Mouse (Mus musculus) embryonic stem cell, embryonic (primary cell): ENCODE measurements around the gene Cachd1.

Source experiments
- CTCF ChIA-PET, 4 experiments: fragments of 300-600 bp in 2 of 4; fragments of 350-600 bp in 2 of 4; sonication (Branson Sonifier 250); formaldehyde crosslinking; loops; one replicate each; lab custom pipeline; 2022; ENCODE audit warnings: inconsistent platforms in 2 of 4; lab: Charles Lee
- POLR2A ChIA-PET, 4 experiments: fragments of 300-600 bp in 2 of 4; fragments of 350-600 bp in 2 of 4; sonication (Branson Sonifier 250); formaldehyde crosslinking; loops; one replicate each; lab custom pipeline; 2022; ENCODE audit warnings: antibody characterized with exemption in 4 of 4, inconsistent platforms in 1 of 4; lab: Charles Lee

Gene Cachd1

DNA sequence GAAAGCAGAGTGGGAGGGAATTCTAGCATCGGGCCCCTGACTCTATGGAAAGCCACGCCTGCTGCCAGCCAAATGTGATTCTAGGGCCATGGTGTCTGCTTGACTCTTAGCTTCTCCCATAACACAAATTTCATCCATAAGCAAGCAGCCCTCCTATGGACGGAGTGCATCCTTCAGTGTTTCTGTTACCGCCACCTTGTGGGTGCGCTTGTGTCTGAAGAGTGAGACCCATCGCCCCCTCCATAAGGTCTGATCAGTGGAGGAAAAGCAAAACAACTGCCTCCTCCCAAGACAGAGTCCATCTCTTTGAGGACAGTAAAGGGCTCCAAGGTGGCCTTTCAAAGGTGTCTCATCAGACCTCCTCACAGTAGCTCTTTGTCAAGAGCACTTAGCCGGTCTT is 201.0 kb downstream of the Cachd1 start:
- ChIA-PET POLR2A (interaction anchor here in 1 of 4 experiments (0.7 to 1.3 kb wide), 6 partner anchors 16 to 255 kb away, joined by 3 to 10 read pairs (median 4); no protein-coding TSS in a partner anchor), CTCF (interaction anchor here in 3 of 4 experiments (0.6 to 1.9 kb wide), 5 partner anchors 17 to 692 kb away, joined by 3 to 9 read pairs (median 5); no protein-coding TSS in a partner anchor)

DNA sequence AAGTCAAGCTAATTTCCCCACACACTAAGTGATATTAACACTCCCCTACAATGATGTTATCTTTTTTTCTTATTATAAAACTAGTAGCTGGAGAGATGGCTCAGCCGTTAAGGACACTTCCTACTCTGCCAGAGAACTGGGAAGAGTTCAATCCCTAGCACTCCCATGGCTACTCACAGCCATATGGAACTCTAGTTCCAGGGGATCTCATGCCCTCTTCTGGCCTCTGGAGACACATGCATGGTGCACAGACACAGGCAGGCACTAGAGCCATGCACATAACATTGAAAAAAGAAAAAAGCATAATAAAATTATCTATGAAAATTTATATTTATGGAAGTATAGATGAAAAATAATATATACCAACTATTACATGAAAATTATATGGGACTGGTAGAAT is 210.7 kb downstream of the Cachd1 start:
- POLR2A ChIA-PET, result no interaction called here
- CTCF ChIA-PET, result interaction anchor here in 3 of 4 experiments (0.6 to 1.7 kb wide), 4 partner anchors 258 to 315 kb away, joined by 3 to 6 read pairs (median 4); no protein-coding TSS in a partner anchor

DNA sequence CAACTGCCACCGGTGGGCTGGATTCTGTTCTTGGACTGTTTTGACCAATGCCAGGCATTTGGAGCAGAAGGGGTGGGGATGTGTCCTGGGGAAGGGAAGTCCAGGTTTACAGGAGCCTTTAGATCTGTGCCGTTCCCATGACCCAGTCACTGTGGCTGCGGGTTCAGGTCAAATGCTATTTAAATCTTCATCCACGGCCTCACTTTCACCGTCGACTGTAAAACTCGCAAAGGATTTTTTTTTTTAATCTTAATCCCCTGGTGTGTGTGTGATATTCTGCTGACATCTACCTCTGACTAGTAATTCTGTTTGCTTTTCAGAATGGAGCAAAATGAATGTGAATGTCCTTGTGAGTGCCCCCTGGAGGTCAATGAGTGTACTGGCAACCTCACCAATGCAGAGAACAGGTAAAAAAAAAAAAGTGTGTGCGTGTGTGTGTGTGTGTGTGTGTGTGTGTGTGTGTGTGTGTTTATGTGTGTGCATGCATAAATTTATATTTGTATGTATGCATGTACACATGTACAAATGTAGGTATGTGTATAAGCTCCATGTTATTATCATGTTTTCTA is 211.8 kb downstream of the Cachd1 start:
- POLR2A ChIA-PET, result no interaction called here
- CTCF ChIA-PET, result no interaction called here

DNA sequence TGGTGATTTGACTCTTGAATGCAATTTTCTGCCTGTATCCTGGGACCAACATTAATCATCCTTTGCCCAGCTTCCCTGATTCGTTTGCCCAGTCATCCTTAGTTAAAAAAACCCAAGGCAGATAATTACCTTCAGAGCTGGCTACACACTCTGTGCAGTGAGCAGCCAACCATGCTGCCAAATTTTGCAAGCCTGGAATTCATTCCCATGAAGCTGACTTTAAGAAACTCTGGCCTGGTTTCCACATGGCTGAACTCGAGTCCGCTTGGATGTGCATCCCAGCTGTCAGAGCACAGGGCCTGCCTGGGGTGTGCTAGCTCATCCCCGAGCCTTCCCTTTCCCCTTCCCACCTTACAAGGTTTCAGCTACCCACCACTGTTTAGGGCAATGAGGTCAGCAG is 214.5 kb downstream of the Cachd1 start:
- CTCF ChIA-PET, result no interaction called here
- POLR2A ChIA-PET, result no interaction called here

DNA sequence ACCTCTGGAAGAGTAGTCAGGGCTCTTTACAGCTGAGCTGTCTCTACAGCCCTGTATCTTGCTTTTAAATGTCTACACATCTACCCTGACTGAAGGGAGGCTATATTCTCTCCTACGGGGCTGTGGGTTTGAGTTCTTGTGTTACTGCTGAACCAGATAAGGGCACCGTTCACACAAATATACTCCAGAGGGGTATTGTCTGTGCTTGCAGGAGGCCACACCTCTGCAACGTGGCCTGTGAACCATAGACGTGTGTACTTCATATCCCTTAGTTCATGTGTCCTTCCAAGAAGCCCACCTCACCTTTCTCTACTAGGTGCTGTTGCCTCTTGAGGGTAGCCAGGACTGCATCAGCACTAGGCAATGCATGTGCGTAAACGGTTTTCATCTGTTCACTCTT is 215.6 kb downstream of the Cachd1 start:
- POLR2A ChIA-PET, result no interaction called here
- CTCF ChIA-PET, result no interaction called here

DNA sequence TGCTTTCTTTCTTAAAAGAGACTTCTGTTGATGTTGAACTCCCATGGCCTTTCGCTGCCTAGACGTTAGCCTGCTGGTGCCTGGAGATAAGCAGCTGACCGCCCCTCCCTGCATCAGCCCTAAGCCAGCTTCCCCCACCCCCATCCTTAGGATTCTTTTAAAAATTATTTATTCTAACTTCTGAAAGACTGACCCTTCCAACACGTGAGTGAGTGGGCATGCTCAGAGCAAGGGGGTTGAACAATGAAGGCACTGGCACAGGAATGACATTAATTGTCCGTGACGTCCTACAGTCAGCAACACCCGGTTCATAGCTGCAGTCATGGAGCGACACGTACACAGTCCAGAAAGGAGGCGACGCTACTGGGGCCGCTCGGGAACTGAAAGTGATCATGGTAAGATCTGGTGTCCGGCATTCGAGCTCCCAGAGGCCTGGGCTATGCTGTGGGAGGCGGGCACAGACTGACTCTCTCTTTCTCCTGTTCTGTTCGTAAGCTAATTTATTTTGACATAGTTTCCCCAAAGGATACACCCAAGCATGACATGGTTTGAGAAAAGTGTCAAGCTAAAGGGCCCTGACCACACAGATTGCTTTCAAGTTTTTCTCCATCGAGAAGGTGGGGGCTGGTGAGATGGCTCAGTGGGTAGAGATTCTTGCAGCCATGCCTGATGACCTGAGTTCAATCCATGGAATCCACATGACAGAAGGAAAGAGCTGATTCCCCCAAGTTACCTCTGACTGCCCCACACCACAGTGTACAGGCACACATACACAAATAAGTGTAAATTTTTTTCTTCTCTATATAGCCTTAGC is 218.2 kb downstream of the Cachd1 start:
- ChIA-PET POLR2A (interaction anchor here in 2 of 4 experiments (0.6 to 1.3 kb wide), 5 partner anchors 18 to 254 kb away, joined by 3 to 10 read pairs (median 3); no protein-coding TSS in a partner anchor), CTCF (interaction anchor here (0.6 to 1.0 kb wide), 4 partner anchors 18 to 273 kb away, joined by 3 to 4 read pairs (median 3); no protein-coding TSS in a partner anchor)

DNA sequence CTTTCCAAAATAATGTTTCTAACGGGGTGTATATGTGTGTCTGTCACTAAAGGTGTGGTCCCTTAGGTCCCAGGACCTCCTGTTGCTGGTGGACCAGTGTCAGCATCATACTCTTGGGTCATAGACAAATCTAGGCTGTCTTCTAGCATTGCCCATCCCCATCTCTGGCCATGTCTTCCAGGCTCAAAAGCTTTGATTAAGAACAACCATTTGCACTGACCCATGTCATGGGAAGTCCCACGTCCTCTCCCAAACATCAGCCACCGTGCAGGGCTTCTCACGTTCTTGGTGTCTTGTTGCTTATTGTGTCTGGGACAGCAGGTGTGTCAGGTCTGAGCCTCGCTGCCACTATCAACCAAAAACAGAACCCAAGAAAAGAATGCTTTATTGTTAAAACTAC is 219.1 kb downstream of the Cachd1 start:
- ChIA-PET CTCF (interaction anchor here in 1 of 4 experiments (1.0 kb wide), 1 partner anchor 173 kb away, joined by 3 read pairs; no protein-coding TSS in a partner anchor), POLR2A (interaction anchor here in 1 of 4 experiments (0.6 to 1.1 kb wide), 2 partner anchors 23 to 166 kb away, joined by 3 to 4 read pairs; no protein-coding TSS in a partner anchor)

DNA sequence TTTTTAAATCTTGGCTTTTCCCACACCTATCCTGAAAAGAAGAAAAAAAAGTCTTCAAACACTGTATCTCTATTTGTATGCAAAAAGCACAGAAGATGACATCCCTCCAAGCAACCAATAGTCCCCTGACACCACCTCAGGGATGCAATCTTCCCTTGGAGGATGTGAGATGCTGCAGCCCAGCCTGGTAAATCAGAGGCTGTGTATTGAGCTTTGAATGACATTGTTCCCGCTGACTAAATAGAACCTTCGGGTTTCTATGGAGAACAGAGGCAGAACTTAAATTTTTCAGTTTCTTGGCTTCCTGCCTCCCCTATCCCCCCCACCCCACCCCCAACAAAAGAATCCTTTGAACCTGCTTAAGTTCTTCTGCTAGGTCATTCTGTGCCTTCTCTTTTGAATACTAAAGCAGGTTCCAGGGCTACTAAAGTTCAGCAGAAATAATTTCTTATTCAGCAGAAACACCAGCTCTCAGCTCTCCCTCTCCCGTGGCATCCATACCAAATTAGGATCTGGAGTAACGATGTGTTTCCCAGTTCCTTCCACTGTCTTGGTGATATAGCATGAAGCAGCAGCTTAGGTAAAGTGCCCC is 219.7 kb downstream of the Cachd1 start:
- ChIA-PET POLR2A (interaction anchor here in 1 of 4 experiments (0.7 kb wide), 1 partner anchor 1889 kb away, joined by 3 read pairs; no protein-coding TSS in a partner anchor), CTCF (no interaction called here)

DNA sequence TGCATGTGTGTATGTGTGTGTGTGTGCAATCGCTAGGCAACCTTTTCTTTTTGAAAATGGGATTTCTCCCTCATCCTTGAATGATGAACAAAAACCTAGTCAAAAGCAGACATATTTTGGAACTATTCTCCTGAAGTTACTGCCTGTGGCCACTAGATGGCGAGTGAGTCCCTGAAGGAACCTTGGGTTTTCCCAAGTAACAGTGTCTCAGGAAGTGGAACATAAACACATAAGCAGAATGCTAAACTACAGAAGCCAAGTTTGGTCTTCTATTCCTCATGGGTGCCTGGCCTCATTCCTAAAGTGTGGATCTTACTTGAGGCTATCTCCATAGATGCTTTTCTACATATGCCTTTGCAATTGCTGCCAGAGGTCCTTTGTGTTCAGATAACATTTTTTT is 221.7 kb downstream of the Cachd1 start:
- CTCF ChIA-PET, result interaction anchor here in 1 of 4 experiments (1.0 kb wide), 1 partner anchor 150 kb away, joined by 3 read pairs; no protein-coding TSS in a partner anchor
- POLR2A ChIA-PET, result no interaction called here

DNA sequence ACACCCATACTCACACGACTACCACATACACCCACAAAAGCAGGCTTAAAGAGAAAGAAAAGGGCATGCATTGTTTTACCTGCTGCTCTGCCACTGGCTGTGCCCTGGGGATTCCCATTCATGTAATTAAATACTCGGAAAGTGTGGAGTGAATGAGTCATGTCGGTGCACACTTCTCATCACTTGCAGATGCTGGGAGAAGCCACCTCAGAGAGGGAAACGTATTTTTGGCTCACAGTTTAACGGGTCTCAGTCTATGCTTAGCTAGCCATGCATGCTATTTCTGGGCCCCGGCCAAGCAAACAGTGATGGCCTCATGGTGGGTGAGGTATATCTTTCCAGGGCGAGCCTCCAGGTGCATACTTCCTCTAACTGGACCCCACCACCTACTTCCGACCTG is 222.4 kb downstream of the Cachd1 start:
- CTCF ChIA-PET, result no interaction called here
- POLR2A ChIA-PET, result no interaction called here

DNA sequence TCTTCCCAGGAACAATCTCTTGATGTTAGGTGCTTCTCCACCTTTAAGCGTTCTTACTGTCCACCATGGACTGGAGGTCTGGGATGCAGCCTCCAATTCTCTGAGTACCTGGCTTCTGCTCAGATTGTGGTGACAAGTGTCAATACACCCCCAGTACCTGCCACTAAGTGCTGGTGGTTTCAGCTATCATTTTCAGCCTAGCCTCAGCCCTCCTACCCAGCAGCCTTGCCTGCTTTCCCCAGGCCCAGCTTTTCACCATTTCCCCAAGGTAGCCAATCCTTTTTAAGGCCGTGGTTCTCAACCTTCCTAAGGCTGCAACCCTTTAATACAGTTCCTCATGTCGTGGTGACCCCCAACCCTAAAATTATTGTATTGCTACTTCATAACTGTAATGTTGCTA is 224.1 kb downstream of the Cachd1 start:
- POLR2A ChIA-PET, result no interaction called here

DNA sequence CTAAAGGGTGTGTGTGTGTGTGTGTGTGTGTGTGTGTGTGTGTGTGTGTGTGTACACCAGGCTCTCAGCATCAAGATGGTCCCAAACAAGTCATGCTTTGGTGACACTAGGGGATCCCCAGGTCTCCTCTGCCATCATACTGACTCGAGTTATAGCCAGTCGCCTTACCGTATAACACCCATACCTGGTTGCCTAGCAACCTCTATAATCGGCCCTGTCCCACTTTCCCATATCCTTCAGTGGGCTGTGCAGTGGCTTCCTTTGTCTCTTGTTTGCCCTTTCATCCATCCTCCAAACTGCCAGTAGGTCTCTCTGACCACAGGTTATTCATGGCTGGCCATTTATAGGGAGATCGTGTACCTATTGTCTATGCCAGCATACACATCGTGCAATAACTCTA is 224.6 kb downstream of the Cachd1 start:
- ChIA-PET CTCF (no interaction called here), POLR2A (no interaction called here)

More for the DNA sequence above, 224.1 kb downstream of the Cachd1 start:
- CTCF ChIA-PET, result no interaction called here

DNA sequence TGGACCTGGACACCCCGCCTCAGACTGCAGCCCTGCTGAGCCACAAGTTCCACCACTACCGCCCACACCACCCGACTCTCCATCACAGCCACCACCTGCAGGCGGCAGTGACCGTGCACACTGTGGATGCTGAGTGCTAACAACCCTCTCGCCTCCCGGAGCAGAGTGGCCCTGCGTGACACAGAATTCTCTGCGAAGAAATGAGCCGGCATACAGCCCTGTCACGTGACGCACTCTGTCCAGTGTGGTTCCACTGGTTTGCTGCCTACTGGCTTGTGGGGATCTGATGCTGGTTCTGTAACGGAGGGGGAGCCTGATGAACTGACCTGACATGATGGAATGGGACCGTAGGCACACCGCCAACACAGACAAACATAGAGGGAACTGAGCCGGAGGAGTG is 226.5 kb downstream of the Cachd1 start:
- POLR2A ChIA-PET, result no interaction called here
- CTCF ChIA-PET, result no interaction called here

DNA sequence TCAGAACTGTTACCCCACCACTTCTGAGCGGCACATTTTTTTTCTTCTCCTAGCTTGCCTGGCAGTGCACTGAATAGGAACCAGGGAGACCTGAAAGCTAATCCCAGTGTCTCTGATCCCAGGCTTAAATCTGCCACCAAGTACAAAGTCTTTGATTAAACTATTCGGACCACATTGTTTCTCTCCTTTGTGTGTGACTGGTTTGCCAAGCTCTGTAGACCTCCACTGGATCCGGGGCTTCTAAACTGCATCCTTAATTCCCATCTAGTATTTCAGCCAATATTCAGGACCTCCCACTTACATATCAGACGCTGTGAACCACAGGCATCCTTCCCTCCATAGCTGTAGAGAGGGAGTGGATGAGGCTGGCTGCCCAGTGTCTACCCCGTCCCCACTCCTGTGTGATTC is 231.9 kb downstream of the Cachd1 start:
- ChIA-PET CTCF (no interaction called here), POLR2A (no interaction called here)

DNA sequence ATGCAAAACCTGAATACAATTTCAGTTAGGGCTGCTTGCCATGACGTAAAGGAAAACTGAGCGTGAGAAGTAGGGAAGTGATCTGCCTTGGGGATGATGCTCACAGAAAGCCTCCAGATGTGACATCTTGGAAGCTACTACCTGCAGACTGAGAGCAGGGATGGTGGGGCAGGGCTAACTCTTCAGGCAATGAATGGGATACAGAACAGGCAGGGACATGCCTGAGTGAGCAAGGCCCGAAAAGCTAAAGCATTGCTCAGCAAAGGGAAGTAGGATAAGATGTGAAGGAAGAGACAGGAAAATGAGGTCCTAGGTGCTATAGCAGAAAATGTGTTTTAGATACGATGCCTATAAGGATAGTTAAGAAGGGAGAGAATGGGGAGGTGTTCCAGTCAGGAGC is 232.6 kb downstream of the Cachd1 start:
- ChIA-PET POLR2A (interaction anchor here in 1 of 4 experiments (0.5 kb wide), 1 partner anchor 69 kb away, joined by 3 read pairs; no protein-coding TSS in a partner anchor), CTCF (interaction anchor here in 1 of 4 experiments (0.7 kb wide), 1 partner anchor 409 kb away, joined by 3 read pairs; no protein-coding TSS in a partner anchor)

DNA sequence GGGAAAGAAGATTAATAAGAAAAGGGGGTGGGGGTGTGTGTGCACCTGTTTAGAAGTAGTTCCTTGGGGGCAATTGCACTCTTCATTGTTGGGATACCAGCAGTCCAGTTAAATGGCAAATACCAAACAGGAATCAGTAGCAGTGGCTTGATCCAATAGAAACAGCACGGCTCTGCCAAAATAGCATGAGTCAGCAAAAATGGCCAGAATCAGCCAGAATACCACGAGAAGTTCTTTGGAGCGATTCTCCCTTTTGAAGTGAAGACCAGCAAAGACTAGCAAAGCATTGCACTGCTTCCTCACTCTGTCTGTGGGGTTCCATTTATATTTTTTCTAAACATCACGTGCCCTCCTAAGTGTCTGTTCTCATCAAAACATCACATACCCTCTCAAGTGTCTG is 241.3 kb downstream of the Cachd1 start:
- ChIA-PET POLR2A (no interaction called here), CTCF (no interaction called here)

DNA sequence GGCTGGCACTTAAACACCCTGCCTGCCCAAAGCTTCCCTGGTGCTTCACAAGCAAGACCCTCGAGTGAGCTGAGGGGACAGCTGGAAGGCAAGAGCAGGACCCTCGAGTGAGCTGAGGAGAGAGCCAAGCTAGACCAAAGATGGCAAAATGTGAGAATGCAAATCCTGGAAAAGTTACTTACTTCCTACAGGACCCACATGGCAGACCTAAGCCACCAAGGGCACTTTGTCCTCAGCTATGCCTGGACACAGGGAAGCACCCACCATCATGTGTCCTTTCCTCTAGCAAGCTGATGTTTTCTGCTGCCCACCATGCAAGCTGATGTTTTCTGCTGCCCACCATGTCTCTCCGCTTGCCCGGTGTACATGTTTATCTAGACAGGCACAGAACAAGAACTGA is 244.1 kb downstream of the Cachd1 start, which contains the start of gene Gm10577:
Gene Gm10577 (minus strand): TSS at position 101 of the 400 bp plus-strand sequence.
- ChIA-PET CTCF (interaction anchor here in 1 of 4 experiments (0.5 kb wide), 1 partner anchor 64 kb away, joined by 3 read pairs; no protein-coding TSS in a partner anchor), POLR2A (no interaction called here)

DNA sequence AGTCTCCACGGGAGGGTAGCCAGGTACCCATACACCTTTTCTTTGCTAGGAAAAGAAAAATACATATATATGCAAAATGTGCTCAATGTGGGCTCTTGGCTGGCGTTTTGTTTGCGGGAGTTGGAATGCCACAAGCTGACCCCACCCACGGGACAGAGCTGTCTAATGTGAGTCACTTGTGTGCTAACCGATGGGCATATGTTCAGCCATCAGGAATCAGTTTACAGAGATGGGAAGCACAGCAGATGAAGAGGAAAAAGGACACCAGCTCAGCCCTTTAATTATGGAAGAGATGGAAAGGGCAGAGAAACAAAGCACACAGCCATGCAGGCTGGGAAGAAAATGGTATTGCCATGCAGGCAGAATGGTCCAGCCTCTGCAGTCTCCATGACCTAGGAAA is 250.1 kb downstream of the Cachd1 start:
- CTCF ChIA-PET, result no interaction called here
- POLR2A ChIA-PET, result no interaction called here

DNA sequence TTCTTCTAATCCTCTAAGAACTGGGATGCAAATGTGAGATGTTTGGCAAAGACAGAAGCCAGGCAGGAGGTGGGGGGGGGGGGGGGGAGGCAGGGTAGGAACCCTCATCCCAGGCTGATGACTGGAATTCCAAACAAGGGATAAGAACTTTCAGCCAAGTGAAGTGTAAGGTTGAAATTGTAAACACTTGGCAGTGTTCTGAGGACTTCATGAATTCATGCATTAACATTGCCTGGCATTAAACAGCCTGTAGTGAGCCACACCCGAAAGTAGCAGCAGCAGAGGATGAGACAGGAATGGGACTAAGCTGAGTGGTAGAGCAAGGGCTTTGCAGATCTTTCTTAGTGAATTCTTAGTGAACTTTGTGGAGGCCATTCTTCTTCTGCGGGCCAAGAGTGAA is 250.5 kb downstream of the Cachd1 start:
- POLR2A ChIA-PET, result no interaction called here
- CTCF ChIA-PET, result no interaction called here
